Mouse (Mus musculus) limb, embryonic 14.5 days (tissue): ENCODE measurements around the gene Ust. TPM values are rescaled to one million over a fixed set of nuclear protein-coding genes. Genes with fewer than 3 reads are reported as not detected.

Experiments
- ATAC-seq: fragments of 200-750 bp; cut with Nextera tagmentation; 2 replicates; pipeline ENCODE4 v1.8.0; 2017; ENCODE audit warnings: low read depth, moderate number of reproducible peaks, moderate TSS enrichment; ENCODE audit not compliant: low FRiP score
- DNase-seq: peaks from one replicate; pipeline ENCODE4 v3.0.0-alpha.2; 2015; ENCODE audit warnings: low spot score
- H3K27ac ChIP-seq: fragments of 300-500 bp; sonication (generic); replicated peaks from 2 replicates; pipeline ENCODE4 v1.5.1; 2014; ENCODE audit warnings: low read depth, mild to moderate bottlenecking, low read length, moderate library complexity, mixed read lengths
- H3K27me3 ChIP-seq: fragments of 300-500 bp; sonication (generic); 2 replicates; pipeline ENCODE4 v1.6.1; 2014; ENCODE audit warnings: low read length, mixed read lengths; ENCODE audit not compliant: control insufficient read depth, insufficient read depth
- H3K36me3 ChIP-seq: fragments of 300-500 bp; sonication (generic); 2 replicates; pipeline ENCODE4 v1.6.1; 2014; ENCODE audit warnings: mild to moderate bottlenecking, low read length, moderate library complexity, mixed read lengths; ENCODE audit not compliant: control insufficient read depth, insufficient read depth
- H3K4me1 ChIP-seq: fragments of 300-500 bp; sonication (generic); 2 replicates; pipeline ENCODE4 v1.6.1; 2014; ENCODE audit warnings: antibody characterized with exemption, low read length, mixed read lengths; ENCODE audit not compliant: control insufficient read depth, insufficient read depth
- H3K4me2 ChIP-seq: fragments of 300-500 bp; sonication (generic); replicated peaks from 2 replicates; pipeline ENCODE4 v1.6.1; 2014; ENCODE audit warnings: low read depth, mild to moderate bottlenecking, low read length, moderate library complexity; ENCODE audit not compliant: severe bottlenecking
- H3K4me3 ChIP-seq: fragments of 300-500 bp; sonication (generic); replicated peaks from 2 replicates; pipeline ENCODE4 v1.5.1; 2014; ENCODE audit warnings: low read length
- H3K9ac ChIP-seq: fragments of 300-500 bp; sonication (generic); 2 replicates; pipeline ENCODE4 v1.6.1; 2014; ENCODE audit warnings: mild to moderate bottlenecking, low read depth, low read length, moderate library complexity; ENCODE audit not compliant: severe bottlenecking
- H3K9me3 ChIP-seq: fragments of 300-500 bp; sonication (generic); 2 replicates; pipeline ENCODE4 v1.6.1; 2016; ENCODE audit warnings: low read length; ENCODE audit not compliant: control insufficient read depth
- POLR2A ChIP-seq: fragments of 200-500 bp; IDR thresholded peaks from 2 replicates; pipeline ENCODE4 v1.8.0; 2012; ENCODE audit warnings: inconsistent platforms, mild to moderate bottlenecking, moderate library complexity, borderline replicate concordance; ENCODE audit not compliant: insufficient read depth, insufficient read length; ENCODE audit errors: extremely low read depth
- WGBS: fragments of 180-500 bp; shearing (Covaris S2); extraction: QIAGEN DNeasy Blood & Tissue Kit; methylation state at CpG from one replicate; pipeline ENCODE4 v1.1.7; 2014; 5-methylcytosine and 5-hydroxymethylcytosine counted together
- polyA plus RNA-seq, 2 experiments: library from polyadenylated mRNA; depleted of rRNA in 1 of 2; stranded (reverse) in 1 of 2; unstranded in 1 of 2; fragments of >200 nt; fragmentation: Nextera tagmentation in 1 of 2; extraction: Ambion mirVana in 1 of 2; gene quantifications; 2 replicates each; pipeline versions ENCODE4 v1.2.1 to v1.2.3; 2012 to 2014

Gene Ust
- polyA plus RNA-seq, 2 experiments, result 9.9 to 14.5 TPM

DNA sequence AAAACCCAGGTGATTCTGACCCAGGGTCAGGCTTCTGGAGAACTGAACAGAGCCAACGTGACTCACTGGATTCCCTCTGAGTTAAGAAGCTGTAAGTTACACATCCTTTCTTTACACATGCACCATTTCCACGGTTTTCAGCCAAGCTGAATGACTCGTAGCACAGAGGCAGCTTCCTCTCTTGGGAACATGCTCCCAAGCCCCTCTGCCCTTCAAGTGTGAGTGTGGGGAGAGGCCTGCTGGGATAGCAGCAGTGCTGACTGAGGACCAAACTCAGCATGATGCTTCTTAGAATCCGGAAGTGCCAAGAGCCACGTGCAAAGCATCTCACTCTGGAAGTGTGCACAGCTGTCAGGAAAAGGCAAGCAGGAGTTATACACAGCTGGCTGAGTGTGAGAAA is 228.0 kb downstream of the Ust start:
- no peak overlapping the region for H3K27ac ChIP-seq
- H3K4me3 ChIP-seq, result no peak overlapping the region
- no peaks in the 10 kb centered on the region for H3K36me3 ChIP-seq
- DNase-seq, result no peak
- ATAC-seq, result no peak
- 58% methylated on average over 5 of the region's 5 CpGs for WGBS
- H3K4me2 ChIP-seq, result no peak overlapping the region
- H3K9ac ChIP-seq, result no peak overlapping the region
- H3K4me1 ChIP-seq, result peaks cover 14% of the 10 kb centered on the region
- no peaks in the 10 kb centered on the region for H3K9me3 ChIP-seq
- H3K27me3 ChIP-seq, result no peaks in the 10 kb centered on the region
- TF ChIP-seq POLR2A, result no peak

DNA sequence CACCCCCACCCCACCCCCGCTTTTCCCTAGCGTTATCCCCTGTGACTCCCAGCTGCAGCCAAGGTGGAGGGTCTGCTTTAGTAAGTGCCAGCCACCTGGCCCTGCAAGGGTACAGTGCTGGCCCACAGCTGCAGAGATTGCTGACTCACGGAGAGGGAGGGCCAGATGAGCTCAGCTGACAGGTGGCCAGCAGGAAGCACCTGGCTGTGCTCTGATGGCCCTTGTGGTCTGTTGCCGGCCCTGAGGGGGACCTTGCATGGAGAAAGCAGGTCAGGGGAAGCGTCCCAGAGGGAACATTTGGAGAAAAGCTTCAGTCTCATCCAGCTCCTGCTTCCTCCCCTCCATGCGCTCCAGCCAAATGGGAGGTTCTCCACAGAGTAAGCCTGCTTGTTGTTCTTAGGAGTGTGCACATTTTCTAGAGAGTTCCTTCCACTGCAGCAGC is 231.3 kb downstream of the Ust start:
- Histone ChIP-seq H3K4me1 (peaks cover 13% of the 10 kb centered on the region), H3K9me3 (no peaks in the 10 kb centered on the region), H3K4me3 (no peak overlapping the region), H3K9ac (no peak overlapping the region), H3K36me3 (no peaks in the 10 kb centered on the region), H3K4me2 (no peak overlapping the region), H3K27ac (no peak overlapping the region), H3K27me3 (no peaks in the 10 kb centered on the region)
- ATAC-seq (peak; percentile 80), DNase-seq (peak; percentile 62)
- WGBS, result 15% methylated on average over 6 of the region's 6 CpGs
- no peak for TF ChIP-seq POLR2A

DNA sequence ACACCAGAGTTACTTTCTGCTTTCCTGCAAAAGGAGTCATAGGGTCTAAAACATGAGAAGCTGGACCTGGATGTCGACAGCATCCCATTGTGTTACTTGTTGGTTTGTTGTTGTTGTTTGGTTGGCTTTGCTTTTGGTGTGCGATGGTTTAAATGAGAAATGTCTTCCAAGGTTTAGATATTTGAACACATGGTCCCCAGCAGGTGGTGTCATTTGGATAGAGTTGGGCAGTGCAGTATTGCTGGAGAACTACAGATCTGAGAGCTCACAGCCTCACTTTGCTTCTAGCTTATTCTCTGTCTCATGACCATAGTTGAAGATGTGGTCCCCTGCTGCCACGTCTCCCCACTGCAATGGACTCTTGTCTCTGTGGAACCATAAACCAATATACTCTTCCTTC is 234.6 kb downstream of the Ust start:
- no peak overlapping the region for H3K4me3 ChIP-seq
- DNase-seq (no peak), ATAC-seq (no peak)
- no peaks in the 10 kb centered on the region for H3K9me3 ChIP-seq
- TF ChIP-seq POLR2A, result no peak
- H3K4me2 ChIP-seq, result no peak overlapping the region
- H3K36me3 ChIP-seq, result no peaks in the 10 kb centered on the region
- H3K27ac ChIP-seq, result no peak overlapping the region
- 85% methylated on average over 3 of the region's 3 CpGs for WGBS
- H3K27me3 ChIP-seq, result no peaks in the 10 kb centered on the region
- H3K4me1 ChIP-seq, result peaks cover 10% of the 10 kb centered on the region
- no peak overlapping the region for H3K9ac ChIP-seq

DNA sequence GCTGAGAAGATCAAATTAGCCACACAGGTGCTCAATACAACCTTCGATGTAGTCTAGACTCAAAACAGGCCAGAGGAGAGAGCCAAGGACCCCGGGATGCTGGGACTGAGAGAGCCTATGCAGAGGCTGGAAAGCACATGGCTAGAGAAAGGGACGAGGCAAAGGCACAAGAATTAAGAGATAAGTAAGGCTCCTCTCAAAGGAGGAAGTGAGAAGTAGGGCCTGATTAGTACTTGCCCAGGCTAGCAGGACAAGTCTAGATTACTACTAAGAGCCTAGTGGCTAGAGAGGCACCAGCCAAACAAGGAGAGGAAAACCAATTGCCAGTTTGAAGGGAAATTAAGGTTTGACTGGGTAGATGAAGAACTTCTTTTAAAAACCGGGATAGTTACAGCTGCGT is 241.5 kb downstream of the Ust start:
- no peak for ATAC-seq

DNA sequence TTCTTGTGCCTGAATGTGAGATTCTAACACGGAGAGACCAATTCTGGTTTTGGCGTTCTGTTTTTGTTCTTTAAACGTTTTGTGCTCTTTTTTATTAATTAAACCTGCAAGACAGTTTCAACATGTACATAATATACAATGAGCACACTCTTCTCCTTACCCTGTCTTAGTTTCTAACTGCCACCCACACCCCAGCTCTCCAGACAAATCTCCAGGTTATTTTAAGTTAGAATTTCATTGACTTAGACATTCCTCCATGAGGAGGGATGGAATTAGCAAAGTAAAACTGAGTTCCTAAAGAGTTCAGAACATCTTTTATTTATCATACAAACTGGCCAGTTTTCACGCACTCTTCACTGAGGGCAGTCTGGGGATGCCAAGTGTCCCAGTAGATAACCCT is 248.9 kb downstream of the Ust start:
- no peak for ATAC-seq
- Histone ChIP-seq H3K4me3 (no peak overlapping the region), H3K27me3 (no peaks in the 10 kb centered on the region), H3K9ac (no peak overlapping the region), H3K4me2 (no peak overlapping the region), H3K9me3 (no peaks in the 10 kb centered on the region), H3K27ac (no peak overlapping the region), H3K36me3 (no peaks in the 10 kb centered on the region), H3K4me1 (peaks cover 4% of the 10 kb centered on the region; the same call in 1 of the 2 replicates)
- no peak for TF ChIP-seq POLR2A
- 86% methylated on average over 4 of the region's 4 CpGs for WGBS
- DNase-seq, result no peak

More for the DNA sequence above, 241.5 kb downstream of the Ust start:
- TF ChIP-seq POLR2A, result no peak
- no peak overlapping the region for H3K9ac ChIP-seq
- no peak overlapping the region for H3K27ac ChIP-seq
- no peaks in the 10 kb centered on the region for H3K9me3 ChIP-seq
- no peak overlapping the region for H3K4me3 ChIP-seq
- H3K36me3 ChIP-seq, result no peaks in the 10 kb centered on the region
- H3K4me2 ChIP-seq, result no peak overlapping the region
- H3K27me3 ChIP-seq, result no peaks in the 10 kb centered on the region
- WGBS, result 75% methylated on average over 5 of the region's 5 CpGs
- no peak for DNase-seq
- no peaks in the 10 kb centered on the region for H3K4me1 ChIP-seq

DNA sequence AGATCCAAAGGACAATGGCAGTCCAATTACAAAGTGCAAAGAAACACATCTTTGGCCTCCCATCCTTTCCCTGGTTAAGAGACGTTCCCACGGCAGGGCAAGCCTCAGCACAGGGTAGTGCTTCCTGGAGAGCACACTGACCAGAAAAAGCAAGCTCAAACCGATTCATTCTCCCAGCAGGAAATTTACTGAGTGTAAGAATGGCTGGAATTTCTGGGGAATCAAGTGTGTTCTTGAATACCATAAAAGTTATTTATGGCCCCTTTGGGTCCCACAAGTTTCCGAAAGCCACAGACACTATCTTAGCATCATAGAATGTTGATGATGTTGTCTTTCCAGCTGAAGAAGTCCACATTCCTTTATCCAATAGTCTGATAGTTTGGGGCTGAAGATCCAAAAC is 258.9 kb downstream of the Ust start:
- no peak overlapping the region for H3K4me2 ChIP-seq
- WGBS, result 11% methylated on average over 4 of the region's 4 CpGs
- H3K36me3 ChIP-seq, result no peaks in the 10 kb centered on the region
- 0 out of 2 replicates have a peak overlapping the region, but pooled peaks have one; percentile 2 for H3K27ac ChIP-seq
- H3K4me1 ChIP-seq, result peaks cover 31% of the 10 kb centered on the region
- H3K27me3 ChIP-seq, result no peaks in the 10 kb centered on the region
- ATAC-seq (peak; percentile 81; the same call in 1 of the 2 replicates), DNase-seq (peak; percentile 68)
- H3K9me3 ChIP-seq, result no peaks in the 10 kb centered on the region
- no peak overlapping the region for H3K9ac ChIP-seq
- no peak overlapping the region for H3K4me3 ChIP-seq
- TF ChIP-seq POLR2A, result no peak
